In the genomic region with DNA sequence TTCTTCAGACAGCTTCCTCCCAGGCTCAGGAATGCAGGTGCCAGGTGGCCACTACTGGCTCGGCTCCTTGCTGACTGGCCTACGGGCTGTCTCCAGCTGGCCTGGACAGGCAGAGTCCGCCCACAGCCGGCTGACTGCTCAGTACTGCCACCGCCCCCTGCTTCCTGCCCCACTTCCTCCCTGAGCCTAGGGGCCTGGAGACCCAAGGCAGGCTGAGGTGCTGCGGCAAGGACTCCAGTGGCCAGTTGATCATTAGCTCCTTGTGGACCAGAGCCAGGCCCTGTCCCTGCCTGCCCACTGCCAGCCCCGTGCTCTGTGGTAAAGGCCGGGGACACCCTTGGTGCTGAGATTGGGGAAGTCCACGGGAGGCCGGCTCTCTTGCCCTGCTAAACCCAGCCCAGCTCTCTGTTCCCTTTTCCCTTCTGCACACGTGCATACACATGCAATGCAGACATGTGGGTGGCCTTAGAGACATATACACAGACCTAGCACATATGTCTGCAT, we compare ENCODE assay signal across 8 mouse cellular contexts. TPM values are rescaled to one million over a fixed set of nuclear protein-coding genes. Genes with fewer than 3 reads are reported as not detected.
DNase-seq lines count a peak whose midpoint lies in the region; ATAC-seq and TF ChIP-seq lines count a peak whose summit lies in the region.

No protein-coding gene starts in this region.

- no peak overlapping the region for H3K4me2 ChIP-seq in hindbrain, embryonic 11.5 days (replicated peaks; ENCODE audit: low read depth, low read length)
- H3K4me2 ChIP-seq in lung, postnatal 0 days (replicated peaks; ENCODE audit: low read depth, low read length), result peak overlapping the region; percentile 55

- H3K27me3 ChIP-seq in Patski, result no peaks in the 10 kb centered on the region
- no peaks in the 10 kb centered on the region for H3K27me3 ChIP-seq in hindbrain, embryonic 11.5 days (ENCODE audit: control insufficient read depth, insufficient read depth, low read length)
- H3K27me3 ChIP-seq in lung, postnatal 0 days (replicated peaks; ENCODE audit: insufficient read depth, low read length), result no peaks in the 10 kb centered on the region

- H3K4me3 ChIP-seq in brown adipose tissue, adult 24 weeks (ENCODE audit: insufficient read depth, low read depth, low read length), result peak overlapping the region; percentile 70
- H3K4me3 ChIP-seq in hindbrain, embryonic 11.5 days (ENCODE audit: low read depth, low read length), result no peak overlapping the region
- H3K4me3 ChIP-seq in lung, postnatal 0 days (ENCODE audit: low read depth, low read length), result peak overlapping the region; percentile 38

- TF ChIP-seq CTCF in Patski (IDR thresholded peaks at IDR 0.05), result no peak
- peak; percentile 42 for TF ChIP-seq CTCF in lung, postnatal 0 days (IDR thresholded peaks at IDR 0.05)

- WGBS in hindbrain, embryonic 11.5 days, result 54% methylated on average over 11 of the region's 11 CpGs
- 16% methylated on average over 11 of the region's 11 CpGs for WGBS in lung, postnatal 0 days

- in situ Hi-C loops in Patski (cut with MboI; ENCODE audit: low pct_unique_long_range_greater_than_20kb), result no loop called here

- peak; percentile 83 for ATAC-seq in Patski
- no peak for ATAC-seq in hindbrain, embryonic 11.5 days (ENCODE audit: low FRiP score)
- peak; percentile 91 for ATAC-seq in lung, postnatal 0 days

- H3K36me3 ChIP-seq in hindbrain, embryonic 11.5 days (ENCODE audit: control insufficient read depth, insufficient read depth, low read length), result no peaks in the 10 kb centered on the region
- H3K36me3 ChIP-seq in lung, postnatal 0 days (ENCODE audit: insufficient read depth, low read length), result no peaks in the 10 kb centered on the region

- peak; percentile 81 for DNase-seq in Patski (ENCODE audit: low read depth, low spot score)
- DNase-seq in frontal cortex, postnatal 14 days (ENCODE audit: low spot score in 2 of 2), result peak; percentile 33 to 61
- DNase-seq in hindbrain, embryonic 11.5 days (ENCODE audit: low spot score), result peak; percentile 19
- peak; percentile 28 to 42 for DNase-seq in layer of hippocampus, postnatal 14 days (ENCODE audit: low spot score in 2 of 2)
- peak; percentile 85 for DNase-seq in lung, postnatal 0 days (ENCODE audit: low spot score)
- peak; percentile 67 for DNase-seq in right cerebral cortex, postnatal 25 days
- no peak for DNase-seq in c-Kit-positive CD71-positive TER-119-positive erythroid progenitor cells, embryonic 14.5 days (ENCODE audit: low spot score)

- H3K4me1 ChIP-seq in brown adipose tissue, adult 24 weeks (ENCODE audit: control insufficient read depth, insufficient read depth, insufficient read length, low read length), result peaks cover 29% of the 10 kb centered on the region
- H3K4me1 ChIP-seq in hindbrain, embryonic 11.5 days (replicated peaks; ENCODE audit: control insufficient read depth, insufficient read depth, low read length), result no peaks in the 10 kb centered on the region
- peaks cover 9% of the 10 kb centered on the region; the same call in 1 of the 2 replicates for H3K4me1 ChIP-seq in lung, postnatal 0 days (ENCODE audit: insufficient read depth, low read depth, low read length)

- H3K9me3 ChIP-seq in hindbrain, embryonic 11.5 days (ENCODE audit: control insufficient read depth, low read length), result no peaks in the 10 kb centered on the region
- no peaks in the 10 kb centered on the region for H3K9me3 ChIP-seq in lung, postnatal 0 days (ENCODE audit: low read length)

- H3K27ac ChIP-seq in brown adipose tissue, adult 24 weeks (replicated peaks; ENCODE audit: low read depth, low read length), result peak overlapping the region; percentile 95
- no peak overlapping the region for H3K27ac ChIP-seq in hindbrain, embryonic 11.5 days (ENCODE audit: low read depth, low read length)
- peak overlapping the region; percentile 89 for H3K27ac ChIP-seq in lung, postnatal 0 days (ENCODE audit: low read length)

- CTCF ChIA-PET in Patski (lab: Charles Lee), result interaction anchor here (0.9 to 1.6 kb wide), 4 partner anchors 17 to 29 kb away, joined by 3 to 7 read pairs (median 6); a partner anchor contains a TSS

- TF ChIP-seq EP300 in lung, postnatal 0 days (IDR thresholded peaks at IDR 0.05), result no peak

- POLR2A ChIA-PET in Patski (lab: Charles Lee), result interaction anchor here (0.6 to 1.0 kb wide), 3 partner anchors 72 to 647 kb away, joined by 3 to 4 read pairs (median 3); no protein-coding TSS in a partner anchor

- H3K9ac ChIP-seq in hindbrain, embryonic 11.5 days (ENCODE audit: low read depth, low read length), result no peak overlapping the region
- H3K9ac ChIP-seq in lung, postnatal 0 days (replicated peaks; ENCODE audit: low read depth), result peak overlapping the region; percentile 46

RNA-seq across cellular contexts. Expression of a gene that starts 10.8 kb away (rescaled TPM):
- polyA plus RNA-seq in Patski (2021), result 25.1 TPM
- polyA plus RNA-seq in brown adipose tissue, adult 24 weeks (2012; ENCODE audit: insufficient read depth, insufficient read length, missing spikeins), result 16.6 and 17.9 TPM in 2 replicates
- 1.5 and 2.4 TPM in 2 replicates for polyA plus RNA-seq in hindbrain, embryonic 11.5 days (2014; fragmentation: Nextera tagmentation; extraction: Ambion mirVana)
- total RNA-seq in layer of hippocampus, postnatal 14 days (2021), result 1 to 10 TPM; 3.8 to 4.1 TPM
- polyA plus RNA-seq in lung, postnatal 0 days (2015; fragmentation: Nextera tagmentation; extraction: Ambion mirVana), result 21.1 and 22.9 TPM in 2 replicates

RNA-seq across cellular contexts. Expression of a gene that starts 28.7 kb away (rescaled TPM):
- 0.98 TPM for polyA plus RNA-seq in Patski (2021)
- polyA plus RNA-seq in brown adipose tissue, adult 24 weeks (2012; ENCODE audit: insufficient read depth, insufficient read length, missing spikeins), result 4.6 and 7.5 TPM in 2 replicates
- polyA plus RNA-seq in hindbrain, embryonic 11.5 days (2014; fragmentation: Nextera tagmentation; extraction: Ambion mirVana), result 0.60 and 0.82 TPM in 2 replicates
- 100 to 1,000 TPM in 1 of 2 experiments, 10 to 100 TPM in 1; 94.4 to 101 TPM for total RNA-seq in layer of hippocampus, postnatal 14 days (2021)
- 0.74 and 0.75 TPM in 2 replicates for polyA plus RNA-seq in lung, postnatal 0 days (2015; fragmentation: Nextera tagmentation; extraction: Ambion mirVana)

RNA-seq across cellular contexts. Expression of a gene that starts 49.4 kb away (rescaled TPM):
- polyA plus RNA-seq in Patski (2021), result 0.36 TPM
- 60.4 and 62.3 TPM in 2 replicates for polyA plus RNA-seq in brown adipose tissue, adult 24 weeks (2012; ENCODE audit: insufficient read depth, insufficient read length, missing spikeins)
- 4.7 and 6.2 TPM in 2 replicates for polyA plus RNA-seq in hindbrain, embryonic 11.5 days (2014; fragmentation: Nextera tagmentation; extraction: Ambion mirVana)
- total RNA-seq in layer of hippocampus, postnatal 14 days (2021), result 10 to 100 TPM; 11.5 to 12.5 TPM
- 35.7 and 40.5 TPM in 2 replicates for polyA plus RNA-seq in lung, postnatal 0 days (2015; fragmentation: Nextera tagmentation; extraction: Ambion mirVana)
